Mouse (Mus musculus) limb, embryonic 14.5 days (tissue): ENCODE measurements around the gene AI481877. TPM values are rescaled to one million over a fixed set of nuclear protein-coding genes. Genes with fewer than 3 reads are reported as not detected.
A peak's percentile ranks its signal among the peaks of the same experiment; 100 is the strongest.

ENCODE experiments used
- ATAC-seq: fragments of 200-750 bp; cut with Nextera tagmentation; 2 replicates; pipeline ENCODE4 v1.8.0; 2017; ENCODE audit warnings: low read depth, moderate number of reproducible peaks, moderate TSS enrichment; ENCODE audit not compliant: low FRiP score
- DNase-seq: peaks from one replicate; pipeline ENCODE4 v3.0.0-alpha.2; 2015; ENCODE audit warnings: low spot score
- H3K27ac ChIP-seq: fragments of 300-500 bp; sonication (generic); replicated peaks from 2 replicates; pipeline ENCODE4 v1.5.1; 2014; ENCODE audit warnings: low read depth, mild to moderate bottlenecking, low read length, moderate library complexity, mixed read lengths
- H3K27me3 ChIP-seq: fragments of 300-500 bp; sonication (generic); 2 replicates; pipeline ENCODE4 v1.6.1; 2014; ENCODE audit warnings: low read length, mixed read lengths; ENCODE audit not compliant: control insufficient read depth, insufficient read depth
- H3K36me3 ChIP-seq: fragments of 300-500 bp; sonication (generic); 2 replicates; pipeline ENCODE4 v1.6.1; 2014; ENCODE audit warnings: mild to moderate bottlenecking, low read length, moderate library complexity, mixed read lengths; ENCODE audit not compliant: control insufficient read depth, insufficient read depth
- H3K4me1 ChIP-seq: fragments of 300-500 bp; sonication (generic); 2 replicates; pipeline ENCODE4 v1.6.1; 2014; ENCODE audit warnings: antibody characterized with exemption, low read length, mixed read lengths; ENCODE audit not compliant: control insufficient read depth, insufficient read depth
- H3K4me2 ChIP-seq: fragments of 300-500 bp; sonication (generic); replicated peaks from 2 replicates; pipeline ENCODE4 v1.6.1; 2014; ENCODE audit warnings: low read depth, mild to moderate bottlenecking, low read length, moderate library complexity; ENCODE audit not compliant: severe bottlenecking
- H3K4me3 ChIP-seq: fragments of 300-500 bp; sonication (generic); replicated peaks from 2 replicates; pipeline ENCODE4 v1.5.1; 2014; ENCODE audit warnings: low read length
- H3K9ac ChIP-seq: fragments of 300-500 bp; sonication (generic); 2 replicates; pipeline ENCODE4 v1.6.1; 2014; ENCODE audit warnings: mild to moderate bottlenecking, low read depth, low read length, moderate library complexity; ENCODE audit not compliant: severe bottlenecking
- H3K9me3 ChIP-seq: fragments of 300-500 bp; sonication (generic); 2 replicates; pipeline ENCODE4 v1.6.1; 2016; ENCODE audit warnings: low read length; ENCODE audit not compliant: control insufficient read depth
- POLR2A ChIP-seq: fragments of 200-500 bp; IDR thresholded peaks from 2 replicates; pipeline ENCODE4 v1.8.0; 2012; ENCODE audit warnings: inconsistent platforms, mild to moderate bottlenecking, moderate library complexity, borderline replicate concordance; ENCODE audit not compliant: insufficient read depth, insufficient read length; ENCODE audit errors: extremely low read depth
- WGBS: fragments of 180-500 bp; shearing (Covaris S2); extraction: QIAGEN DNeasy Blood & Tissue Kit; methylation state at CpG from one replicate; pipeline ENCODE4 v1.1.7; 2014; 5-methylcytosine and 5-hydroxymethylcytosine counted together
- polyA plus RNA-seq, 2 experiments: library from polyadenylated mRNA; depleted of rRNA in 1 of 2; stranded (reverse) in 1 of 2; unstranded in 1 of 2; fragments of >200 nt; fragmentation: Nextera tagmentation in 1 of 2; extraction: Ambion mirVana in 1 of 2; gene quantifications; 2 replicates each; pipeline versions ENCODE4 v1.2.1 to v1.2.3; 2012 to 2014

The AI481877 gene
- polyA plus RNA-seq, 2 experiments = not detected

DNA sequence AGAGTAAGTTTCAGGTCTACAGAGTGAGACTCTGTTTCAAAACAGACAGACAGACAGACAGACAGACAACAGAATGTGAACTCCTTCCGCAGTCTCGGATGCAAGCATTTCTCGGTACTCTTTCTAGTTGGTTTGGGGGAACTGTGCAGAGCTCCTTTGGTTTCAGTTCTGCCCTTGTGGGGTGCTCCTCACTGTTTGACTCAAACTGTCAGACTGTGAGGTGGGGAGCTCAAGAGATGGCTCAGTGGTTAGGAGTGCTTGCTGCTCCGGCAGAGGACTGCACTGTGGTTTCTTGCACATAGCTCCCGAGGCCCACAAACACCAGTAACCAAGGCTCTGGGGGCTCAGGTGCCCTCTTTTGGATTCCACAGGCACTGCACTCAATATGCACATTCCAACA, 95.7 kb downstream of the AI481877 start:
- no peak for TF ChIP-seq POLR2A
- no peak overlapping the region for H3K4me3 ChIP-seq
- no peaks in the 10 kb centered on the region for H3K4me1 ChIP-seq
- no peaks in the 10 kb centered on the region for H3K27me3 ChIP-seq
- H3K4me2 ChIP-seq = no peak overlapping the region
- peaks cover 37% of the 10 kb centered on the region for H3K36me3 ChIP-seq
- no peak overlapping the region for H3K9ac ChIP-seq
- no peak overlapping the region for H3K27ac ChIP-seq
- WGBS = 96% methylated on average over 5 of the region's 5 CpGs
- no peaks in the 10 kb centered on the region for H3K9me3 ChIP-seq
- ATAC-seq (no peak), DNase-seq (no peak)

DNA sequence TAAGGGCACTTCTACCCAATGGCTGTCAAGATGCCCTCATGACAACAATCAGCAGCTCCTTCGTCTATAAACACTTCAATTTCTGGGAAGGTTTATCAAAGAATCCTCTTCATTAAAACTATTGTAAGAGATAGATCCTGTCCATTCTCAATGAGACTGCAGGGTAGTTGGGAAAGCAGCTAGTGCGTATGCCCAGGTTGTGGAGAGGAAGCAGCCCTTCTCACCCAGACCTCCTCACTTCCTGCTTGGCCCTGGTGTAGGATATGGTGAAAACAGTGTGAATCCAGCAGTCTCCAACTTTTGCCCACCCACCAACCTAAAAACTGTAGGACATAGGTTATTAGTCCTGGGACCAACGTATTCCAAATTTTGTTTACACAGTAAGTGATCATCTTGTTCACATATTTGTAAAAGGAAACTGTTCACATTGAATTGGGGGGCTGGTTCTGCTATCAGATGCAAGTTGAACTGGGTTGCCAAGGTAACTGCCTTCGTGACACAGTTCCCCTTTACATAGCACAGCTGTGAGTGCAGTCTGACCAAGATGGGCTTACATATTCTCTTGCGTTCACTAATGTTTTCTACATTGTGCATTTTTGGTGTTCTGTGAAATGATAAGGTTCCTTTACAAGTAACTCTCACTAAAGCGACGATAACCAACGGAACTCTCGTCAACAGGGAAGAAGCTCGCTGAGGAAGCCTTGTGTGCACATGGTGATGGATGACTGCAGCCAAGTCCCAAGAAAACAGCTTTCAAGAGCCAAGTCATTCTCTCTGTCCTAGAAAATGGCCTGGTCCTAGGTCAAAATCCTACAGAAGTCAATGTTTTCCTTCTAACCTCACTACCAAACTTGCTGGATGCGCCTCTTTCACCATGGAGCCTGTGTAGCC, 98.1 kb downstream of the AI481877 start:
- no peak for TF ChIP-seq POLR2A
- no peaks in the 10 kb centered on the region for H3K9me3 ChIP-seq
- H3K4me3 ChIP-seq = no peak overlapping the region
- no peaks in the 10 kb centered on the region for H3K27me3 ChIP-seq
- H3K27ac ChIP-seq = no peak overlapping the region
- 91% methylated on average over 11 of the region's 11 CpGs for WGBS
- DNase-seq (no peak), ATAC-seq (no peak)
- H3K36me3 ChIP-seq = peaks cover 40% of the 10 kb centered on the region
- H3K4me2 ChIP-seq = no peak overlapping the region
- H3K4me1 ChIP-seq = peaks cover 6% of the 10 kb centered on the region; the same call in 1 of the 2 replicates
- no peak overlapping the region for H3K9ac ChIP-seq

DNA sequence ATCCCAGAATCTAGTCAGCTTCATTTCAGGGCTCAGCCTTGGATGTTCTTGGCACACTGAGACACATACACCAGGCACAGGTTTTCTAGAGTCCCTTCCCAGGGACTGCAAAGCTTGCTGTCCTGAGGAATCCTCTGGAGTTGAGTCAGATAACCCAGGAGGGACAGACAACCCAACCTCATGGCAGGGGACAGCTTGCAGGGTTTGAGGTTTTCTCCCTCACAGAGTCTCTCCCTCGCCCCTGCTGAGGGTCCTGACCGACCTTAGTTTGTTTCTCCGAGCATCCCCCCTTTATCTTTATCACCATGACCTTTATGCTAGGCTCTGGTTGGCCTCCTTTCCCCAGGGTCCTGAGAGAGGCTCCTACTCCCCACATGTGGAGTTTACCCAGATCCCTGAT, 101.3 kb downstream of the AI481877 start:
- Histone ChIP-seq H3K4me1 (peaks cover 7% of the 10 kb centered on the region; the same call in 1 of the 2 replicates), H3K9ac (no peak overlapping the region), H3K27ac (no peak overlapping the region), H3K9me3 (no peaks in the 10 kb centered on the region), H3K4me3 (no peak overlapping the region), H3K4me2 (no peak overlapping the region), H3K36me3 (peaks cover 34% of the 10 kb centered on the region), H3K27me3 (no peaks in the 10 kb centered on the region)
- no peak for TF ChIP-seq POLR2A
- no peak for ATAC-seq
- 80% methylated on average over 3 of the region's 3 CpGs for WGBS
- DNase-seq = no peak

DNA sequence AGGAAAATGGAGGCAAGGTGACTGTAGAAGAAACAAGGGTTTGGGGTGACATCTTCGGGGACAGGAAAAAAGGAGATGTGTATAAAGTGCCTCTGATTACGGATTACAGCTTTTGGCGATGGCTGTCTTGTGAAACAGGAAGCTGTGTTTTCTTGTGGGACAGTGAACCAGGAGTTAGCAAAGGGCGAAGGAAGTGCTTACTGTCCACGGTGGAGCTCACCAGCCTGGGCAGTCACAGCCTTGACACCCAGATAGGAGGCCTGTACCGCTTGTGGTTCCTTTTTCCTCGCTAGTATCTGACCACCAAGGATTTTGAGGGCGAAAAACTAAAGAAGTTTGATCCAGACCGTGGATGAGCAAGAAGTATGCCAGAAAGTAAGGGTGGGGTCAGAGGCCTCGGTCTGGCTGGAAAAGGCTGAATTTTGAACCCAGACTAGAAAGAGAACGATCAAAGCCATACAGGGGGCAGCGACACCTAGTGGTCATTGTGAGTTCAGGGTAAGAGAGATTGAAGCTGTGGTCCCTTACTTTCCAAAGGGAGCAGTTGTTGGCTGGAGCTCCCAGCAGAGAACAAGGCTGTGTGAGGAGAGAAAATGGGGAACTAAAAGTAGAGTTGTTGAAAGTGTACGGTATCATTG, 102.2 kb downstream of the AI481877 start:
- Histone ChIP-seq H3K36me3 (peaks cover 29% of the 10 kb centered on the region), H3K4me1 (peaks cover 7% of the 10 kb centered on the region; the same call in 1 of the 2 replicates), H3K9ac (no peak overlapping the region), H3K9me3 (no peaks in the 10 kb centered on the region), H3K4me2 (no peak overlapping the region; the same call in 1 of the 2 replicates), H3K27me3 (no peaks in the 10 kb centered on the region), H3K27ac (no peak overlapping the region), H3K4me3 (no peak overlapping the region)
- WGBS = 48% methylated on average over 13 of the region's 13 CpGs
- ATAC-seq (no peak; the same call in 1 of the 2 replicates), DNase-seq (peak; percentile 88)
- no peak for TF ChIP-seq POLR2A

DNA sequence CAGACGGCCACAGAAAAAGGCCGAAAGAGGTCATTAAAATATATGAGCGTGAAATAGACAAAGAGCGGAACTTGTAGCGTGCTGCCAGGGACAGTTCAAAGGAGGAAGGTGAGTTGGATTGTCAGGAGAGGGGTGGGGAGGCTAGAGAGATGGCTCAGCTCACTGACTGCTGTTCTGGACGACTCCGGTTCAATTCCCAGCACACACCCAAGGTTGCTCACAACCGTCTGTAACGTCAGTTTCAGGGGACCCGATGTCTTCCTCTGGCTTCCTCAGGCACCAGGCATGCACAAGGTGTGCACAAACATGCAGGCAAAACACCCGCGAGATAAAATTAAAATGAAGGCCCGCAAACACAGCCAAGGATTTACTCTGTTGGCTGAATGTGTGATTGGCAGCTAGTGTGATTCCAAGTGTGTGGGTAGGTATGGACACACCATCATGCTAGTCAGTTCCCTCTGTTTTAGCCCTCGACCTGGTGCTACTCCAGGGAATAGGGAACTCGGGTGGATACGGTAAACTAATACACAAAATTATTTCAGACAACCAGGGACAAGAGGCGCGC, 102.9 kb downstream of the AI481877 start:
- ATAC-seq = no peak
- peak overlapping the region; percentile 63 for H3K4me3 ChIP-seq
- H3K27ac ChIP-seq = 0 out of 2 replicates have a peak overlapping the region, but pooled peaks have one; percentile 75
- WGBS = 59% methylated on average over 18 of the region's 18 CpGs
- peak overlapping the region; percentile 57 for H3K4me2 ChIP-seq
- no peak for TF ChIP-seq POLR2A
- DNase-seq = no peak
- no peaks in the 10 kb centered on the region for H3K27me3 ChIP-seq
- peaks cover 25% of the 10 kb centered on the region for H3K36me3 ChIP-seq
- H3K4me1 ChIP-seq = peaks cover 7% of the 10 kb centered on the region; the same call in 1 of the 2 replicates
- no peaks in the 10 kb centered on the region for H3K9me3 ChIP-seq
- peak overlapping the region; percentile 76 for H3K9ac ChIP-seq
